8 mouse cellular contexts compared by ENCODE assay signal in genomic region chr8:84831490-84831889, GRCm38 (mm10). TPM values are rescaled to one million over a fixed set of nuclear protein-coding genes. Genes with fewer than 3 reads are reported as not detected.
DNase-seq lines count a peak whose midpoint lies in the region; ATAC-seq lines count a peak whose summit lies in the region.

Gene Gadd45gip1 (plus strand): TSS chr8:84831522.

- ATAC-seq in hindbrain, embryonic 13.5 days (ENCODE audit: low FRiP score): no peak
- ATAC-seq in liver, embryonic 11.5 days (replicated peaks; ENCODE audit: low FRiP score): peak; percentile 50; the same call in 1 of the 2 replicates

- peak within 1 kb of the TSS; percentile 68 for H3K4me2 ChIP-seq in hindbrain, embryonic 13.5 days
- H3K4me2 ChIP-seq in liver, embryonic 11.5 days: peak within 1 kb of the TSS; percentile 80

- H3K4me1 ChIP-seq in hindbrain, embryonic 13.5 days (replicated peaks): peaks cover 39% of the 10 kb centered on the region
- H3K4me1 ChIP-seq in liver, embryonic 11.5 days (replicated peaks; ENCODE audit: control insufficient read depth, insufficient read depth, low read length): peaks cover 22% of the 10 kb centered on the region

- WGBS in hindbrain, embryonic 13.5 days: 80% methylated on average over 11 of the region's 11 CpGs
- whole genome bisulfite sequencing in liver, embryonic 11.5 days: 33% methylated on average over 11 of the region's 11 CpGs

- peak within 1 kb of the TSS; percentile 94 for H3K9ac ChIP-seq in hindbrain, embryonic 13.5 days
- H3K9ac ChIP-seq in liver, embryonic 11.5 days (ENCODE audit: low read depth, low read length): peak within 1 kb of the TSS; percentile 99

- no peaks in the 10 kb centered on the region for H3K27me3 ChIP-seq in hindbrain, embryonic 13.5 days
- no peaks in the 10 kb centered on the region for H3K27me3 ChIP-seq in liver, embryonic 11.5 days (replicated peaks; ENCODE audit: control insufficient read depth, insufficient read depth, low read length)

- peak; percentile 36 for DNase-seq in kidney, adult 18-20 months
- DNase-seq in kidney, adult 11 months: no peak
- DNase-seq in adrenal gland, postnatal 14 days: peak; percentile 68
- peak; percentile 70 for DNase-seq in gastrocnemius, adult 18-20 months (ENCODE audit: low spot score)
- DNase-seq in liver, embryonic 11.5 days (ENCODE audit: low spot score): no peak
- DNase-seq in naive thymus-derived CD4-positive, alpha-beta T cell, adult 2 months (ENCODE audit: low read depth): peak; percentile 79
- DNase-seq in retina, embryonic 14.5 days (ENCODE audit: low spot score): no peak

- H3K36me3 ChIP-seq in hindbrain, embryonic 13.5 days: peaks cover 26% of the 10 kb centered on the region
- H3K36me3 ChIP-seq in liver, embryonic 11.5 days (ENCODE audit: control insufficient read depth, insufficient read depth, low read length): peaks cover 18% of the 10 kb centered on the region

- H3K4me3 ChIP-seq in hindbrain, embryonic 13.5 days: peak within 1 kb of the TSS; percentile 87
- peak within 1 kb of the TSS; percentile 99 for H3K4me3 ChIP-seq in liver, embryonic 11.5 days (ENCODE audit: low read depth, low read length)

- H3K27ac ChIP-seq in hindbrain, embryonic 13.5 days: peak within 1 kb of the TSS; percentile 98
- H3K27ac ChIP-seq in liver, embryonic 11.5 days (ENCODE audit: low read depth, low read length): peak within 1 kb of the TSS; percentile 94

- H3K9me3 ChIP-seq in hindbrain, embryonic 13.5 days: no peaks in the 10 kb centered on the region
- no peaks in the 10 kb centered on the region for H3K9me3 ChIP-seq in liver, embryonic 11.5 days (ENCODE audit: control insufficient read depth, low read length)

RNA-seq across cellular contexts. Expression of gene Gadd45gip1, which starts in this region (rescaled TPM):
- 44.4 and 45.7 TPM in 2 replicates for total RNA-seq in adrenal gland, postnatal 14 days (2021)
- 10 to 100 TPM; 22.9 to 24.2 TPM for total RNA-seq in gastrocnemius, adult 18-20 months (2021)
- 37.3 and 37.8 TPM in 2 replicates for polyA plus RNA-seq in hindbrain, embryonic 13.5 days (2015; fragmentation: Nextera tagmentation; extraction: Ambion mirVana)
- 87.8 and 90.6 TPM in 2 replicates for polyA plus RNA-seq in liver, embryonic 11.5 days (2014; fragmentation: Nextera tagmentation; extraction: Ambion mirVana)

Comparison
In these comparisons a context has a peak if more than half of its experiments do, and no peak if none do; other contexts are left out.
1. DNase-seq: peak in kidney, adult 18-20 months (single experiment), adrenal gland, postnatal 14 days (single experiment), gastrocnemius, adult 18-20 months (single experiment) and naive thymus-derived CD4-positive, alpha-beta T cell, adult 2 months (single experiment); none in kidney, adult 11 months (single experiment), liver, embryonic 11.5 days (single experiment) and retina, embryonic 14.5 days (single experiment).